Mouse (Mus musculus) liver, adult (tissue): ENCODE measurements around the gene Plxnd1.
A peak's percentile ranks its signal among the peaks of the same experiment; 100 is the strongest.

ENCODE experiments used
- GATA4 ChIP-seq: IDR thresholded peaks from 2 replicates; pipeline ENCODE4 v1.6.1; 2014; ENCODE audit warnings: mild to moderate bottlenecking, low read length; ENCODE audit not compliant: insufficient replicate concordance

The Plxnd1 gene

DNA sequence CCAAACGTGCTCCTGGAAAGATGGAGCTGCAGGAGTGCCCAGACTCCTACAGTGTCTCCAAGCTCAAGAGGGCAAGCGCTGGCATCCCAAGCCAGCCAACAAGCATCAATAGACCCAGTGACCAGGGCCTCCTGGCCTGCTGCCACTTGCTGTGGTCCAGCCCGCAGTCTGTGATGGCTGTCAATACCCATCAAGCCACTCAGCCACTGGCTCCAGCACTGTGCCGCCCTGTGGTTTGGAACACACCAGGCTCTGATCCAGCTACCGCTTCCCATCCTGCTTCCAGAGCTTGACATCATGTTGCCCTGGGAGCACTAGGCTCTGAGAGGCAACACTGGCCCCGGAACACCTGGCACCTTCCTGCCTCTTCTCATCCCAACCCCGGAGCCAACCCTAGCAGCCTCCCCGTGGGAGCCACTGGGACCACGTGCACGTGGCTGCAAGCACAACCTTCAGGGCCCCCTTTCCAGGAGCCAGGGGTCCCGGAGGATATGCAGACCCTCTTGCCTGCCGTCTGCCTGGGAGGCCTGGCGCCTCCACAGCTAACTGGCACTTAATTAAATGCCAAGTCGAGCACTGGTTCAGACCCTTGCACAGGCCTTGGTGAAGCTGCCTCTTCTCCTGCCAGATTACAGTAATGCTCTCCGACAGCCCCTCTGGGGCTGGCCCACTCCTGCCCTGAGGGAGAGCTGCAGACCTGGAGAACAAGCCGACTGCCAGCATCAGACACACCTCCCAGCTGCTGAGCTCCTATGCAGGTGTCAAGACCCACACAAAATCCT is 20.7 kb downstream of the Plxnd1 start:
- no peak for TF ChIP-seq GATA4

DNA sequence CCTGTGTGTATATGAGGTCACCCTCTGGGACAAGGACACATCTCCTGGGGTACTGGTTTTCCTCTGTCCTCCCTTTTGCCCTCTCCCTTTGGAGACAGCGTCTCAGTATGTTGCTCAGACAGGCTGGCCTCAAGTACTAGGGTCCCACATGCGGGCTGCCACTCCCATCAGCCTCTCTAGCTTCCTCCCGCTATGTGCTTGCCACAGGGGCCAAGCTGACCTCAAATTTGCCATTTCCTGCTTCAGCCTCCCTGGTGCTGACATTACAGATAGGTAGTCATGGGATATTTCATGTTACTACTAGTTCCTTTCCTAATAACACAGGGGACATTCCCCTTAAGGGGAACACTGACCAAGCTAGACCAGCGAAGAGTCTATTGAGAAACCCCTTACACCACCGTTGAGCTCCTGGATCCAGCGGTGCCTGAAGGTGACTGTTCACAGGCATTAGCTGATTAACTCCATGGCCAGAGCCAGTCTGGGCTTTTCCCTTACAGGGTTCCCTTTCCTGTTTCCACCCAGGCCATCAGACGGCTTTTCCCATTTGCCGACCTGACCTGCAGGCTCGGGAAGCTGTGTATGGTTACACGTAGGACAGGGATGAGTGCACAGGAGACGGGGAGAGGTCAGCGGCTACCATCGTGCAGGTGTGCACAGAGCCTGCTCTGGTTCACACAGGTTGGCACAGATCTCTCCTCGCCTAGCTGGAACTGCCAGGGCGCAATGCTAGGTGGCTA is 21.5 kb downstream of the Plxnd1 start:
- no peak for TF ChIP-seq GATA4

DNA sequence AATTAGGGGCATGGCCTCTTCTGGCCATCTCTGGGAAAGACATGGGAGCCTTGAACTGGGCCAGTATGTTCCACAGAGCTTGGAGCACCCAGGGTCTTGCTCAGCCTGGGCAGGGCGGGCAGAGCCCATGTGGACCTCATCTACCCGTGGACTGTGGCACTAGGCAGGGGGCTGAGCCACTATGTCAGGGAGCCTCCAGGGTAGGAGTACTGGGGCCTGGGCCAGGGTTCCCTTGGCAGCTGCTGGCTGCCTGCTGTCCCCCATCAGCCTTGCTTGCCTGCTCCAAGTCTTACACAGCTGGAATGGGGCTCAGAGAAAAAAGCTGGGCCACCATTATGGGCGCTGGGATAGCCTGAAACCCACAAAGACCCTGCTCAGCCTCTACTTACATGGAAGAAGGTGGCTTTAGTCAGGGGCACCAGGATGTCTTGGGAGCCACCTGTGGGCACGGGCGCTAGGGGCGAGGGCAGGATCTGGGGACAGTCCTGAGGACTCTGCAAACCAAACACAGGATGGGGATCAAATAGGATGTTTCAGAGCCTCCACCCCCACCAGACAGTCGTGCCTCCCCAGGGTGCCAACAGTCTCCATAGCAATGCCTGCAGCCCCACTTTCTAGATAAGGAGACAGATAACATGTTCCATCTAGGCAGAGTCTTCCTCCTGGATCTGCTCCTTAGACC is 22.6 kb downstream of the Plxnd1 start:
- TF ChIP-seq GATA4 = no peak

DNA sequence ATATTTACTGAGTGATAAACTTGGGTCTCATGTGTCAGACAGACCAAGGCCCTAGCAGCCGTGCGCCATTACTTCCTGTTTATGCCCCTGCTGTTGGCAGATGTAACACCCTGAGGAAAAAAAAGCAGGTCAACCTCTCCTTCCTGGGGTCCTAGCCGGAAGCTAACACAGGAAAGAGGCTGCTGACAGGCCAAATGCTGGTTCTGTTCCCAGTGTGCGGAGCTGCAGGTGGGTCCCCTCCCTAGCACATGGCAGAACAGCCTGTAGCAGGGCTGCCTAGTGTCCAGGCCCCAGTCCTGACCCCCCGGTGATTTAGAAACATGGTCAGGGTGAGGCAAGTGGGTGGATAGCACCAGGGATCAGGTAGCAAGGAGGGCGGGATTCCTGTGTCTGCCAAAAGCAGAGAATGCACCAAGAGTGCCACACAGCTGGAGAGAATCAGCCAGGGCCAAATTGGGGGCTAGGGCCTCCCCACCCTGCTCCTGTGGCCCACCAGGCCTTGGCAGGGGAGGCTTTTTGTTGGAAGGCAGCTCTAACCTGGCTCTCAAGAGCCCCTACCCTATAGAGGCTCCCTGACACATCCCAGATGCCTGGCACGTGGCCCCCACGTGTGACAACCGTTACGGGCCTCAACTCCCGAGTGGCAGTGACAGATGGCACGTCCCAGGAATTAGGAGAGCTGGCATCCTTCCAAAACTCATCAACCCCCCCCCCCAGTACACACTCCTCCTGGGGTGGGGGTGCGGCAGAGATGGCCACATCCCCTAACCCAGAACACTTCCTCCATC is 23.3 kb downstream of the Plxnd1 start:
- TF ChIP-seq GATA4 = peak; percentile 37; the same call in 1 of the 2 replicates

DNA sequence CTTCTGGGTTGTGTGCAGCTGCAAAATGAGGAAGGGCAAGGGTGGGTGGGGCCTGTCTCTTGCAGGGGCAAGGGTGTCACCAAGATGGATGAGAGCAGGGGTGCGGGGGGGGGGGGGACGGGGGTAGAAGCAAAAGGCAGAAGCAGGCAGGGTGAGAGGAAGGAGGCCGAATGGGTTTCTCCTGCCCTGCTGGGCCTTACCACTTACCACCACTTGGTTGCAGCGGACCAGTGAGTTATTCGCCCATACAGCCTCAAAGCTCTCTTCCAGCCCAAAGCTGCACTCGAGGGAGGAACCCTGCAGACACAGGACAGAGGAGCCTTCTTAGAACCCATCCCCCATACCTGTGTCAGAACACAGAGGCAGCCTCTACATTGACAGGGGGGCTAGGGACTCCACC is 24.9 kb downstream of the Plxnd1 start:
- TF ChIP-seq GATA4 = no peak

DNA sequence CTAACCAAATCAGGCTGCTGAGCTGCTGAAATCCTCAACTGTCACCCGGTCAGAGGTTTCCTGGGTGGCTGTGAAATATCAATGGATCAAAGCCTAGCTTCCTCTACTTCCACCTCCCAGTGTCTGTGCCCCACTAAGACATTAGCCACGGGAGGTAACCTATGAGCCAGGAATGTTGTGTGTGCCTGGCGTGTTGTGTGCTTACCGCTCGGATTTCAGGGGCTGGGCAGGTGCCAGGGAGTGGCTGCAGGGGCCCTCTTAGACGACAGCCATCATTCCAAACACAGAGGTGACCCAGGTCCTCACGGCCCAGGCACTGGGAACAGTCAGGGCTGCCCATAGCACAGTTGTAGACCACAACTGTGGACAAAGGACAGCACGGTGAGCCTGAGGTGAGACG is 25.7 kb downstream of the Plxnd1 start:
- no peak for TF ChIP-seq GATA4

DNA sequence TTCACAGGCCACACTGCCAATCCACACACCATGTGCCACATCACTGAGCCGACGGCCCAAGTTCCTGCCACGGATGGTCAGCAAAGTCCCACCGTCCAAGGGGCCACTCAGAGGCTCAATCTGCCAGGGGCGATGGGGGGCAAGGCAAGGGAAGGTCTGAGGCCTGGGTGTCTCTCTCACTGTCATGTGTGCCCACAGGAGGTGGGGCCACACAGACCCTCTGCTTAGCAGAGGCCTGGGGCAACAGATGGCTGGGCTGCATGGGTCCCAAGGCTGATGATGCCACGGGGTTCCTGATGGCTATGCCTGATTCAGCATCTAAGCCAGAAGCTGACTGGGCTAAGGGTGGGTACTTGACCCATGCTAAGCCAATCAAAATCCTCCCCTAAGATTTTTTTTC is 26.1 kb downstream of the Plxnd1 start:
- no peak for TF ChIP-seq GATA4

DNA sequence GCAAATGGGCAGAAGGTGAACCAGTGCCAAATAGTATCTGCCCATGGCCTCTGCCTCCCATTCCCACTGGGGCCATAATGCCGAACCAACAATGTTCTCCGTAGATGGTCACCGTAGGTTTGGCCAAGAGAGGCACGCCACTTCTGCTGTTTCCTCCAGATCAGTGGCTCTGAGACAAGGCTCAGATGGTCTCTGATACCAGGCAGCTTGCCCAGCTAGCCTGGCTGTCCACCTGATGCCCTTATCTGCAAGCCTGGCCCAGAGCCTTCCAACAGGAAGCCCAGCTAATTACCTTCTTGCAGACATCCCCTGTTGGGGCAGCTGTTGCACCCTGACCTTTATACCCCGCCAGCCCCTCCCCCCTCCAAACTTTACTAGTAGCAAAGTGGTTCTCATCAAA is 26.7 kb downstream of the Plxnd1 start:
- TF ChIP-seq GATA4 = no peak; the same call in 1 of the 2 replicates

DNA sequence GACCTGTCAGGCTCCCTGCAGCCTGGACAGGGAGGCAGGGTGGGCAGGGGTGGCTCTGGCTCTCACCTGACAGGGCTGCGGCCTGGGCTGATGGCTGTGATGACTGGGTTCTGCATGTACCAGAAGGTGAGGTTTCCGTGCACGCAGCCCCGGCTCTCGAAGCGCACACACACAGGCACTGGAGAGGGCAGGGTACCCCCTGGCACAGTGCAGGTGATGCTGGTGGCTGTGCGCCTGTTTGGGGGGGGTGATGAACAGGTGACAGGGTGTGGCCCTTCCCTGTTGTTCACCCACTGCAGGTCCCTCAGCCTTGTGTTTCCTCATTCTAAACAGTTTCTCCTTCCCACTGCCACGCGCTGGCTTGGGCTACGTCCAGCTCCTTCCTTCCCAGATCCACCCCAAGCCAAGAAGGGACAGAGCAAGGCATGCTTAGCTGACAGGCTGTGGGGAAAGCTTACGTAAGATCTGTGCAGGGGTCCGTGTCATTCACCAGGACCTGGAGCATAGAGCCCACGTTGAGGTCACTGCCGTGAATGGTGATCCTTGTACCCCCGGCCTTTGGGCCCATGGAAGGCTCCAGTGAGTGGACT is 27.4 kb downstream of the Plxnd1 start:
- TF ChIP-seq GATA4 = no peak

DNA sequence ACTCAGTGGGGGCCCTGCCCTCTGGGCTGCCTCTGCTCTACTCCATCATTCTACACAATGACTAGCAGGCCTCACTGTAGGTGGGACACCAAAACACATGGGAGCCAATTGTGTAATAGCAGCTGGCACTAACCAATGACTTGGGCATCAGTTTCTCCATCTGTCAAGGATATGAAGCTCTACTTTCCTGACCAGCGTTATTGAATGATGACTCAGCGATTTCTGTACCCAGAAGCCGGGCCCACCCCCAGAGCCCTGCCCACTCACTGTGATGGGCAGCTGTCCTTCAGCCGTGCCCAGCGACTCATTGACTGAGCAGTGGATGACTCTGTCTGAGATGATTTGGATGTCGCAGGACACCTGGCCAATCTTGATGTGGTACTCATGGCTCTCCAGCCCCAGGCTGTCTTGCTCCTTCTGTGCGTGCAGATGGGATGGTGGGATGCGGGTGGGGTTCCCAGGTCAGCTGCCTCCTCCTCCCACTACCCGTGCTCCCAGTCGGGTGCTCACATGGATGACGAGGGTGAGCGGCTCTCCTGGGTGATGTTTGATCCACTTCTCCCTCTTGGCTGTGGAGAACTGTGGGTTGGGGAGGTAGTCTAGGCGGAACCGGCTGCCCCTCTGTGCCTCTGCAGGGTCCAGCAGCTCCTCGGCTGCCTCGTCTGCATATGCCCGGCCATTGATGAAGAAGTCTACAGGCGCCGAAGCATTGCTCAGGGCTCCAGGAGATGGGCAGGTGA is 28.4 kb downstream of the Plxnd1 start:
- TF ChIP-seq GATA4 = no peak

DNA sequence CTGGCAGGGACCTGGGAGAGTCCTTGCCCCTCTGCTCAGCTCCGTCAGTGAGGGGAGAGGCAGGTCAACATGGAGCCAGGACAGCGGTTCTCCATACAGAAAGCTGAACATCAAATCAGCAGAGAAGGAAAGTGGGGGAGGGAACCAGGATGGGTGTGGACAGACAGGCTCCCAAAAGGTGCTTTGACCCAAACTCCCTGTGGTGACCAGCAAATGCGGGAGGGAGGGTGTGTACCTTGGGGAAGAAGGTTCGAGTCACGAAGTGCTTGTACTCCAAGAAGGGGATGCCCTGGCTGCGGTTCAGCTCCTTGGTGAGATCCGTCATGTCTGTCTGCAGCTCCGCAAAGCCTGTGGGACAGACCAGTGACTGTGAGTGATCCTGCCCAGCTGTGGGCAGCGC is 31.1 kb downstream of the Plxnd1 start:
- TF ChIP-seq GATA4 = no peak

DNA sequence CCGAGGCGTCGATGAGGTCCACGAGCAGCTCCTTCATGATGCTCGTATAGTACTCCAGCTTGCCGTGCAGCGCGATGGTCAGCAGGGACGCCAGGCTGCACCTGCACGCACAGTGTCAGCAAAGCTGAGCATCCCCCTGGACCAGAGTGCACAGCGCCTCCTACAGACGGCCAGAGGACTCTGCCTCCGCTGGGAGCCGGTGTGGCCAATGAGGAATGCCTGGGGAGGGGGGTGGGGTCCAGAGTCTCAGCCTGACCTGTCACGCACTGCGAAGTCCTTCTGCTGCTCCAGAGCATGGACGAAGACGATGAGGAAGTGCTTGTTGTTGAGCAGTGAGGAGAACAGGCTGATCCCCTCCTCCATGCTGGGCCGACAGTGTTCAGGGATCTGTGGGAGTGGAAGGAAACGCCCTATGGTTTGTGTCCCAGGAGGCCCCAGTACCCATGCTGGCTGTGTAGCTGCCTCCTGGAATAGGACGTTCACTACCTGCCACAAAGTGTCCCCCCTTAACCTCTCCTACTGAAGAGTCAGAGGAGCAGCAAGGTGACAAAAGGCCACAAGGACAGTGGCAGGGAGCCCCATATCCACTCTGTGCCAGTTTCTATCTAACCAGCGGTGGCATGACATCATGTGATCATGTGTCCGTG is 32.2 kb downstream of the Plxnd1 start:
- TF ChIP-seq GATA4 = no peak

DNA sequence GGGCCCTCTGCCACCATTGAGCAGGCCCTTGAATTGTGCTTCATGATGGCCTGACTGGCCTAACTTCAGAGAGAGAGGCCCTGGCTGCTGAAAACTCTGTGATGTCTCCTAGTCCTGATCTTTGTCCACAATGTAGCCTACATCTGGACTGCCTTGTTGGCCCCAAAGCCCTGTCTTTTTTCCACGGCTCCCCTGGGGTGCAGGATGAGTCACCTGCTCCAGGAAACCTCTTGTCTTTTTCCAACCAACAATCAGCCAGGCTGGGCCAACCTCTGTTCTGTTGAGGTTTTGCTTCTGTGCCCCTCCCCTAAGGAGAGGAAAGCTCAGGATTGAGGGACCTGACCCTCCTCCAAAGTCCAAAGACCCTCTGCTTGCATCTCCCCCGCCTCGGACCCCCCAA is 33.1 kb downstream of the Plxnd1 start:
- no peak for TF ChIP-seq GATA4

DNA sequence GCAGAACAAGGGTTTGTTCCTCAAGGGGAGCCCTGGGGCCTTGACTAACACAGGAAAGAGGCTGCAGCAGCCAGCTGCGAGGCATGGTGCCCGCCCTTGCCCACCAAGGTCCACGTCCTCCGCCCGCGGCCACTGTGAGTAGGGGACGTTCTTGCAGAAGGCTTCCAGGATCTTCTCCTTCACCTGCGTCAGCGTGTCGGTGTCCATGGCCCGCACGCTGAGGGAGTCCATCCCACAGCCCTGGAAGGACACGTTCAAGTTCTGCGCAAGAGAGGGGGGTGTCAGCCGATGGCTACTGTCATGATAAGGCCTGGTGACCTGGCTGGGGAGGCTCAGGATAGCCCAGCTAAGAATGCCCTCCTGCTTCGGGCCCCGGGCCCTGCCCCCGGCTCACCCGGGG is 34.5 kb downstream of the Plxnd1 start:
- no peak for TF ChIP-seq GATA4

DNA sequence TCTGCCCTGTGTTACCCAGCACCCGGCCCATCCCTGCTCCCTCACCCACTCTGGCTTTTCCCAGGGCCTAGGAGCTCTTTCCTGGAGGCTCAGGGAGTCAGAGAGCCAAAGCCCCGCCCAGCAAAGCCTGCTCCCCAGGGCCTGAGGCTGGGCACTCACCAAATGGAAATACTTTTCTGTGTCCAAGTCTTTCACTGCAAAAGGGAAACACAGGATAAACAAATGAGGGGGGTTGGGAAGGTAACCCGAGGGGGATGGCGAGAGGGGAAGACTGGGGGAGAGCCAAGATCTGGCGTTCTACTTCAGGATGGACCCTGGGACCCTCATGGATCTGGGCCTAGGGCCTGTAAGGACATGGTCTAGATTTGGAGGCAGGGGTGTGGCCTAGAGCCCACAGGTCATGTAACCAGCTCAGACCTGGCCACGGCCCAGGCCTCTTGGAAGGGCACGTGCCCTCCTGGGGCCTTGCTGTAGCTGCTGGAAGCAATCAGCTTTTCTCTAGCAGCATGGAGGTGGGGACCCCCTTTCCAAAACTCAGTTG is 35.6 kb downstream of the Plxnd1 start:
- TF ChIP-seq GATA4 = peak; percentile 78; the same call in 1 of the 2 replicates
